Mouse (Mus musculus): ENCODE data around the gene Col17a1.
A peak's percentile ranks its signal among the peaks of the same experiment; 100 is the strongest.

Gene Col17a1

DNA sequence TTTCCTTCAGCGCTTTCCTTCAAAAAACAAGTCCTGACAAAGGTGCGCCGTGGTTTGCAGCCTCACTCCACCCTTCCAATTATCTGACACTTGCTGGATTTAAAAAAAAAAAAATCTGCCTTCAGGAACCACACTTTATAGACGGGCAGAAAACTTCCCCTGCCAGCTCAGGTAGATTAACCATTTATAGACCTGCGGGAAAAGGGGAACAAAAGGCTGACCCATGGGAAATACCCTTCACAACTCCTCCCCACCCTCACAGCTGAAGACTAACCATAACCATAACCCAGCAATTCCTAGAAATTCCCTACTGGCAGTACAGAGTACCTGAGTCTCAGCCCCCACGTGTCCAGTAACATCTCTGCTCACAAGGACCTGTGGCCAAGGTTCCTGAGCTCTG is at the start of gene Col17a1:
TSS of gene Col17a1 (minus strand) at position 101 of the 400 bp plus-strand sequence.
- no peak for DNase-seq (ENCODE audit: low spot score in 2 of 2)

DNA sequence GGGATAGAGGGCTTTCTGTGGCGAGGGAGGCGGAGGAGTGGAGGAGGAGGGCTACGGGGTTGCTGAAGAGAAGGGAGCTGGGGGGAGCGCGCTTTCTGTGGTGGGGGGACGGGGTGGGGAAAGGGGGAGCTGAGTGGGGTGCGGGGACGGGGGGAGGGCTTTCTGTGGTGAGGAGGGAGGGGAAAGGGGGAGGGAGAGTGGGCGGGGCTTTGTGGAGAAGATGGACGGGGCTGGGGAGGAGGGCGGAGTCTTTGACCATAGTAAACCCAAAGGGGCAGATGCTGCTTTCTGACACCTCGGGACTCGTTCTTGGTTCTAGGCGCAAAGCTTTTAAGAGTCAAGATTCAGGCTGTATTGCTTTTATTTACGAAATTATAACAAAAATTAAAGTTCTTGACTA is 40.0 kb upstream of the Col17a1 start:
- DNase-seq (ENCODE audit: low spot score in 2 of 2), result peak in 1 of 2 experiments; percentile 45

DNA sequence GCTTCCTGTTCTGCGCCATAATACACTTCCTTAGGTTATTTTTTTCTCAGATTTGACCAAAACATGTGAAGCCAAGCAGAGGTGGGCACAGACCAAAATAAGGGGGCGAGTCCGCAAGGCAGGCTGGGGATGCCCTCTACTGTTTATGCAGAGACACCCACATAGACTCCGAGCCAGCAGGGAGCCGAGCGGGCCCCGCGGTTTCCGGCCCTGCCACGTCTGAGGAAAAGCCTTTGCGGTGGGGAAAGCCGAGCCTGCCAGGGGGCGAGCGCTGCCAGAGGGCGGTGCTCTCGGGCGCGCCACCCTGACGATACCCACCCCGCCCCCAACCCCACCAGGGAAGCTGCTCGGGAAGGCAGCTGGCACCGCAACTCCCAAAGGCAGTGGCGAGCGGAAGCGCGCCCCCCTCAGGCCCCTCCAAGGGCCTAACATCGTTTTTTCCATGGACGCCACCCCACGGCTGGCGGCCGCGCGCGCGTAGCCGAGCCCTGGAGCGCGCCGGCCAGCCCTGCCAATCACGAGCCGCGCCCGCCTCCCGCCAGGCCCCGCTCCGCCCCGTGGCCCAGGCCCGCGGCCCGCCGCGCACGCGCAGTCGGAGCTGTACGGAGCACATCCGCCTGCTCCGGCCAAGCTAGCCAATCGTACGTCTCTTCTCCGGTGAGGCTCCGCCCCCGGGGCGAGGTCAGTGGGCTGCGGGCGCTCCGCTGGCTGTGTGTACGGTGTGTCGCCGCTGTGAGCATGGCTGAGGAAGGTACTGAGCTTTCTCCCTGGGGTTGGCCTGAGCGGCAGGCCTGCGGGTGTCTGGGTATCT is 39.4 kb upstream of the Col17a1 start, which contains the start of gene Sfr1:
TSS of gene Sfr1 (plus strand) at position 612 of the 811 bp plus-strand sequence.
- peak; percentile 94 to 99 for DNase-seq (ENCODE audit: low spot score in 2 of 2)

DNA sequence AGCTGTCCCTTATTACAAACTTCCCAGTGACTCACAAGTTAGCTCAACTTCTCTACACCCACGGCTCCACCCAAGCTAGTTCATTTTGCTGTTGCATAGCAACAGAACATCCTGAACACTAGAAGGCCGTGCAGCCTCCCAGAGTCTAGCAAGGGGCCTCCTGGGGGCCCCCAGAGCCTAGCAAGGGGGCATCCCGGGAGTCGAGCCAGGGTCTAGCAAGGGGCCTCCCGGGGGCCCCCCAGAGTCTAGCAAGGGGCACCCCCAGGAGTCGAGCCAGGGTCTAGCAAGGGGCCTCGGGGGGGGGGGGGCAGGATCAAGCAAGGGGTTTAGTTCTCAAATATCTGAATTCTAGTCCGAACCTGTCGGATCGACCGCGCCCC is 38.8 kb upstream of the Col17a1 start:
- DNase-seq (ENCODE audit: low spot score in 2 of 2), result peak; percentile 64 to 67

DNA sequence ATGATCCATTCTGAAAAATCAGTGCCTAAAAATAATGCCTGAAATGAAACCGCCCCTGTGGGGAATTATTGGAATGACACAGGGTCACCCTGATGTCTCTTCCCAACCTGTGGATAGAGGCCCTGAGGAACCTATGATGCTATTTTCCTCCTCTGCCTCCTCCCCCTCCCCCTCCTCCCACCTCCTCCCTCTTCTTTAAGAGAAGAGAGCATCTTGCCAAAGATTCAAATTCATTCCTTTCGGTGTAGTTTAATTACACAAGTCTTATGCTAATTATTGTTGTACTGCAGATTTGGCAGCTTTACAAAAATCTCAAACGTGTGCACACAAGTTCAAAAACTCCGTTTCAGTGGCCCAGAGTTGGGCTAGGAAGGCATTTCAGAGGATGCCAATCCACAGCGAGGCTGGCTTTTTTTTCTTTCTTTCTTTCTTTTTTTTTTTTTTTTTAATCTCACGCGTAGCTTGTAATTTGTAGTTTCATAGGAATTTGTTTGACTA is 33.8 kb upstream of the Col17a1 start:
- DNase-seq (ENCODE audit: low spot score in 2 of 2), result no peak

DNA sequence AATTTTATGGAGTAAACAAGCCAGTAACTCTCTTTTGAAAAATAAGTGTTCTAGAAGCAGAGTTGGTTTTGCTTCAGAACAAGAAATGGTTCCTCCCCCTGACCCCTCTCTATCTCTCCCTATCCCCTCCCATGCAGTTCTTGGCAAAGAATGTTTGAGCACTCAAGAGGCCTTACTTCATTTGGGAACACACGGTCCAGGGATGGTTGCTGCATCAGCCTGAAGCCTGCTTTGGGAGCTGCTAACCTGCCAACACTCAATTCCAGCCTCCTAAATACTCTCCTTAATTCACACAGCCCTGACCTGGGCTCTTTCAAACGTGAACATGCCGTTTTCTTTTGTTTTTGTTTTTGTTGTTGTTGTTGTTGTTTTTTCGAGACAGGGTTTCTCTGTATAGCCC is 33.0 kb upstream of the Col17a1 start:
- DNase-seq (ENCODE audit: low spot score in 2 of 2), result no peak

DNA sequence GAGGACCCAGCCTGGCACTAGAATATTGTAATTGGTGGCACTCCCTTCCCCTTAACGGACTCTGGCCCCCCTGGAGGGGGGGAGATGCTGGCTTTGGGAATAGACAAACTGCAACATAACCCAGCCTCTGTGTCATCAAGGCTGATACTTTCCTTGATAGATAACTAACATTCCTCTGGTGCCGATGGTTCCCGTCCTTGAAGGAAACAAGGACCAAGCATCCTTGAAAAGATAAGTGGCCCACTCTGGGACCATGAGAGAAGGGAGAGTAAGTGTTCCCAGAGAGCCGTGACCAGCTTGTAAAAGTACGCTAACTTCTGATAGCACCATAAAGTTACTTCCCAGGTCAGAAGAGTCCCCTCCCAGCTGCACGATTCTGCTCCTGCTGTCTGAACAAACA is 30.6 kb upstream of the Col17a1 start:
- DNase-seq (ENCODE audit: low spot score in 2 of 2), result no peak

DNA sequence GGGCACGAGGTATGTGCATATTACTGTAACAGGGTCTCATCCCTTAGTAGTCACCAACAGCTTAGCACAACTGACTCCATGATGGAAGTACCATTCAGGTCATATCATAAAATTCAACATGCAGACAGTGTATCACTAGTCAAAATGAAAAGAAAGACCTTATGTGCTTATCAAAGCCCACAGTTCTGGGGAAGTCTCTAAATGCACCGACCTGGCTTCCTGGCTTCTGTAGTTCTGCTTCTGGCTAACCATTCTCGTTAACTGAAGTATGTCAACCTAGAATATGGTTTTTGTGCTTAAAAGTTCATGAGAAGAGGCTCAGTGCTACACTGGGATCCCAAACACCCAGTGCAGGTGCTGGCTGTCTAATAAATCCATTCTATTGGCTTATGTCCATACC is 27.3 kb upstream of the Col17a1 start:
- DNase-seq (ENCODE audit: low spot score in 2 of 2), result no peak

DNA sequence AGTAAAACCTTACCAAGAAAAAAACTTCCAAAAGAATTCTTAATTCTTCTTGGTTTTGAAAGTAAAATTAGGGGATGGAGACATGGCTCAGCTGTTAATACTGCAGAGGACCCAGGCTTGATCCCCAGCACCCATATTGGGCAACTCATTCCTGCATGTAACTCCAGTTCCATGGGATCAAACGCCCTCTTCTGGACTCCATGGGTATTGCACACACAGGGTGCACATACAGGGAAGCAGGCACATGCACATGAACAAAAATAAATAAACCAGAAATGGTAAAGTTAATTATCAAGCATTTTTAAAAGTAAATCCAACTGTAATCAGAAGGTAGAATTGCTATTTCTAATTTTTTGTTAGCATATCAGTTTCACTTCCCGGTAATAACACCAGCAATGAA is 24.2 kb upstream of the Col17a1 start:
- no peak for DNase-seq (ENCODE audit: low spot score in 2 of 2)

DNA sequence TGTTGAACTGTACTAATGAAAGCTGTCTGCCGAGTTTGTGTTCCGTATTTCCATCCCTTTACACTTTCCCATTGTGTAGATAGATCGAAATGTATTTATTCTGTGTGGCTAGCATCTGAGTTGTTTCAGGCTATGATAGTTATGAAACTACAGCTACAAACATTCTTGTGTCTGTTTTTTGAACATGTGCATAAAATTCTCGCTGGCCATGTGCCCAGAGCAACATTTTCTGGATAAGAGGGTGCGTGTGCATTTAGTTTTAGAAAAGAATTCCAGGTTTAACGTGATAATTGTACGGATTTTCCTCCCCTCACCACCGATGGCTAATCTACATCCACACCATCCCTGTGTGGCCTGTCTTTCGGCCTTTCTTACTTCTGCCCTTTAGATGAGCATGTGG is 21.6 kb upstream of the Col17a1 start:
- DNase-seq (ENCODE audit: low spot score in 2 of 2), result no peak

DNA sequence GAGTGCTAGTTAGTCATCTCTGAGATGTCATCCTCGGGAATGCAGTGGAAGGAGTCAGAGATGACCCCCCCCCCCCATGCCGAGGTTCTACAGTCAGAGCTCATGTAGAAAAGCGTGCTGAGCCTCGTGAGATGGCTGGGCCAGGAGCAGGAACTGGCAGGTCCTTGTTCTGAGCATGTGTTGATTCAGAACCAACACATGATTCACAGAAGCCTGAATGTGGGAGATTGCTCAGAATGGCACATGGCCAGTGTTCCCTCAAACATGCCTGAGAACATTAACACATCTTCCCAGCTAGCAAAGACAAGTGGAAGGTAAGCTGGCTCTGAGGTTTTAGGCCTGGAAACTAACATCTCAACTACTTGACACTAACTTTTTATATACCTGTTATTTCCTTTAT is 18.5 kb upstream of the Col17a1 start:
- DNase-seq (ENCODE audit: low spot score in 2 of 2), result no peak

DNA sequence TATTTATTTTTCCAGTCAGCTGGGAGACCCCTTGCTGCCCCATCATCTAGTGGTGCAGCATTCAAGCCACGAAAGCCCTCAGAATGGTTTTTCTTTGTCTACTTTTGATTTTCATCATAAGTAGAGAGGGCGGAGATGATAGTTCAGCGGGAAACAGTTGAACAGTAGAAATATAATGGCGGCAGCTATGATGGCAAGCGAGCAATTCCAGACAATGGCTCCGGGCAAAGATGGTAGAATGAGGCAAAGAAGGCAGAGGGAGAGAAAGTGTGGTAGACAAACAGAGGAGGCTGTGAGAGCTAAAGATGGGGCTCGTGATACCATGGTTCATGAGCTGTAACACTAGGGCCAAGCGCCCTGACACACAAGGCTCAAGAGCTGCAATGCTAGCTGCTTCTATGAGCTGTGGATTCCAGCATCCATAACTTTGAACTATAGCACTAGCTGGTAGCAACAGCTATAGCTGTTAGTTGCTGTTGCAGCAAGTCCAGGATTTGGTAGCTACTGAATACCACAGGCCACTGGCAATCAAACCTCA is 13.9 kb upstream of the Col17a1 start:
- no peak for DNase-seq (ENCODE audit: low spot score in 2 of 2)

DNA sequence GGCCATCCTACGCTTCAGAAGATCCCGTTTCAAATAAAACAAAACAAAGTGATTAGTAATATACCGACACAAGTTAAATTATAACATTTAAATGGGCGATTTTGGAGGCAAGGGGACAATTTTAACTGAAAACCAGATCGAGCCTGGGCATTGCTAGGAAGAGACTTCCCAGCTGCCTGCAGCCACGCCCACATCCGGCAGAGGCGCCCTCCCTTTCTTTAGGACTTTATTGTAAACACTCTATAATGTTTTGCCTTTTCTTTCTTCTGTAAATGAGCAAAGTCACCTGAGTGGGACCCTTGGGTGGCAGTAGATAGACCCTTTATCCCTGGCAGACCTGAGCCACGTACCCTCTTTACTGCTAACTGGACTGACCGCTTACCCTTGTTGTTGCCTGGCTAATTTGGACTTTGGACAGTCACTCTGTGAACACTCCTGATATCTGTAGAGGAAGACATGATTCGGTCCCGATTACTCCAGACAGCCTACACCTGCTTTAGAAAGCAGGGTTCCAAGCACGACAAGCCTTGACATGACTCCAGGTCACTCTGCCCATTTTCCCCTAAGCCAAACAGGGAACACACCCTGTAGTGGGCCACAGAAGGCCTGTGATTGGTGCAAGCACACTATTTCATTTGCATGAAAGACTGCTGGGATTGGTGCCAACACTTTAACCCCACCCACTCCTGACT is 13.3 kb upstream of the Col17a1 start:
- DNase-seq (ENCODE audit: low spot score in 2 of 2), result no peak

DNA sequence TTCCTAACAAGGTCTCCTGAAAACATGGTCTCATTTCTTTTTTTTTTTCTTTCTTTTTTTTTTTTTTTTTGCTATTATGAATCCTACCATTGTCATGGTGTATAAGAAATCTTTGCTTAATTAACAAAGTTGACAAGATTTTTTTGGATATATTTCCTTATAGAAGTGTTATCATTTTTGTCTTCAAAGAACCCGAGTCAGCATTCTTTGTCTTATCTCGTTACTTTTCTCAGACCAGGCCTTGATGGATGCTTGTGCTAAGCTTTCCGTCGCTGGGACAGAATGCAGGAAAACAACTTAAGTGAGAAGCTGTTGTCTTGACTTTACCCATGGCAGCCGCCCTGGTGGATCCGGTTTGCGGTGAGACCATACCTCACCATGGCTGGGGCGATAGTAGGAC is 8.6 kb upstream of the Col17a1 start:
- DNase-seq (ENCODE audit: low spot score in 2 of 2), result no peak

DNA sequence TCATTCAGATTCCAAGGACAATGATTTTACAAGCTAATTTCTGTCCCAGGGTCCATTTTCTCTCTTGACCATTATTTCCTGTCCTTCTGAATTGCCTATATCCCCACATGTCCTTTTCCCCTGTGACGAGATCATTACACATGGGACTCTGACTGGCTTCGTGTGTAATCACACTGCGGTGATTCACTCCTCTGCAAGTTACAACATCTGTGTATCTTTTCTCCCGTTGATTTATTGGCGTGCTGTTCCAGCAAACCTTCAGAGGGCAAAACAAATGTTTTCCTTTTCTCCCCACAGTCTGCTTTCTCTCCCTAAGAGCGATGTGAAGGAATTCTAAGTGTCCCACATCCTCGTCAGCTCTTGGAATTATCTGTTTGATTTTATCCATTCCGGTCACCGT is 7.8 kb upstream of the Col17a1 start:
- peak; percentile 30 to 57 for DNase-seq (ENCODE audit: low spot score in 2 of 2)

DNA sequence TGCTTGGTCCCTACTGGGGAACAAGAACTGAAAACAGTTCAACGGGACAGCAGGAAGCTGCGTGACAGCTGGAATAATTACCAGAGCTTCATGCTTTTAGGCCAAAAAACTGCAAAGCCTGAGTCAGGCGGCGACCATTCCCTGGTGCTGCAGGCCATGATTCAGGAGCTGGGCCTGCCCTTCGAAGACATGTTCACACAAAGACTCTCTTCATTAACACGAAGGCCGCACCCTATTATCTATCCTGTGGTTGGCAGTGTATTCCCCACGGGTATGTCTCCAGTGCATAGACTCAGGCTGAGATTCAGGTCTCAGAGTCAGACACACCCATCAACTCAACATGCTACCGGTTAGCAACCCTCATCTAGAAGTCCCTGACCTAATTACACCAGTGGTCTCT is 6.4 kb upstream of the Col17a1 start:
- no peak for DNase-seq (ENCODE audit: low spot score in 2 of 2)

DNA sequence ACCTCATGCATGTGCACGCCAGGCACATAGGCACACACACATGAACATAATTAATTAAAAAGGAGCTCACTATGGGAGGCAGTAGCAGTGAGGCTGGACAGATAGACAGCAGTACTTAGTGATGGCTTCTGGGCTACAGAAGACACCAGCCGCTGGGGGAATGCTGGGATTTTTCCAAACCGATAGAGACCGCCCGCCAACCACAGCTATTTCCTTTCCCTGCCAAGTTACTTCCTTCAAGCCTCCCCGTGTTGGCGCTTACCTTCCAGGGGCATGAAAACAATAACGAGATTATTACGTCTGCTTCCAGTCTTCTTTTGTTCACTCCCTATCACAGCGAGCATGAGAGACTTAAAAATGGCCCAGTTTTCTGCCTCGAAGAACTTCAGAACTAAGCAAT is 5.2 kb upstream of the Col17a1 start:
- no peak for DNase-seq (ENCODE audit: low spot score in 2 of 2)

DNA sequence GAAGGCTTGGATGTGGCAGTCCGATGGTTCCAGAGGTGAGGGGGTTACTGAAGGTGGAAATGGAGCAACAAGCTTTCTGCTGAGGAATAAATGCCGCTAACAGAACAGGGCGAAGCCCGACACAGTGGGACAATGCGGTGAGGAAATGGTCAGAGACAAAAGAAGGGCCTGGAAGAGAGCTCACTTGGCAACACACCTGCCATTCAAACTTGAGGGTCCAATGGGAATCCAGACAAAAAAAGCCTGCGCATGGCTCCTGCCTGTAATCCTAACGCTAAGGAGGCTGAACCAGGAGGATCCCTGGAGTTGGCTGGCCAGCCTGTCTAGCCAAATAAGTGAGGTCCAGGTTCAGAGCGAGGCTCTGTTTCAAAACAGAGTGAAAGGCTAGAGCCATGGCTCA is 4.5 kb upstream of the Col17a1 start:
- DNase-seq (ENCODE audit: low spot score in 2 of 2), result no peak

DNA sequence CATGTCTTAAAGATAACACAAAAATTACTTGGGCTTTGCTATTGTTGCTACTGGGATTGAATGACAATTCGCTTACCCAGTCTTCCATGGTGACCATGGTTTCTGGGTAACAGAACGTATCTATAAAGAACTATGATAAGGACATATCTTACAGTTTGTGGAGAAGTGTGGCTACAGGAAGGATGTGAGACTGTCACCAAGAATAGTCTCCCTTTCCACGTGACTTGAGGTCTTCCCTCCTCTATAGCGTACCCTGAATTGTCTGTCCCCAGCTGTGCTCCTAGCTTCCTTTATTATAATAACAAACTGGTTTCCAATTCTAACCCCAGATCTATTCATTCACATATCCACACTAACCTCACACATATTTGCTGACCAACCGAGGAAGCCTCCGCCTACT is 3.8 kb upstream of the Col17a1 start:
- no peak for DNase-seq (ENCODE audit: low spot score in 2 of 2)

DNA sequence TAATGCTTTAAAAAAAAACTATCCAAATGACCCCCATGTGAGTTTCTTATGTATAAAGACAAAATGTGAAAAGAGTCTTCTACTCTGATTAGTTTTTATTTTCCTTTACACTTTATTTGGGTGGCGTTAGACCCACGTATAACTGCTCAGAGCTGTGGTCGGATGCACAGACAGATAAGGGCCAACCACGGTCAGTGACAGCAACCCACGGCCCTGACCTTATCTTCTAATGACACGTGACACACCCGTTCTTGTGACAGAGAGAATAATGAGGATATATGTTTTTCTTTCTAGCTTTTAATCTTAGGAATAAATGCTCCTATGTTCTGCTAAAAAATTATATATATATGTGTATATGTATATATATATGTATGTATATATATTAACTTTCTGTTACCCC is 2.3 kb downstream of the Col17a1 start:
- no peak for DNase-seq (ENCODE audit: low spot score in 2 of 2)

DNA sequence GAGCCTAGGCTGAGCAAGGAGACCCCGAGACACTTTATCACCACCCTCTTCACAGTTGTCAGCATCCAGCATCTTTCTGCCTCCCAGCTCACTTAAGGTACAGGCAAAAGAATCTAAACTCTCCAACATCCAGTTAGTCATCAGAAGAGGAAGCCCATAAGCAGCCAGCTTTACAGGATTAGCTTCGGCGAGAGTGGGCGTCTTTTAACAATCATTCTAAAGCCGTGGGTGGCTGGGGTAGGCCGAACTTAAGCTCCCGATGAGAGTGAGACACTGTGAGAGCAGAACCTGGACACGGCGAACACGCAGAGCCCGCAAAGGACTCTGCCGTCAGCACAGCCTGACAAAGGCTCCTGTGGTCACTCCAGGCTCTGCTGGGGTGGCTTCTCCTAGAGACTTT is 13.2 kb downstream of the Col17a1 start:
- no peak for DNase-seq (ENCODE audit: low spot score in 2 of 2)

DNA sequence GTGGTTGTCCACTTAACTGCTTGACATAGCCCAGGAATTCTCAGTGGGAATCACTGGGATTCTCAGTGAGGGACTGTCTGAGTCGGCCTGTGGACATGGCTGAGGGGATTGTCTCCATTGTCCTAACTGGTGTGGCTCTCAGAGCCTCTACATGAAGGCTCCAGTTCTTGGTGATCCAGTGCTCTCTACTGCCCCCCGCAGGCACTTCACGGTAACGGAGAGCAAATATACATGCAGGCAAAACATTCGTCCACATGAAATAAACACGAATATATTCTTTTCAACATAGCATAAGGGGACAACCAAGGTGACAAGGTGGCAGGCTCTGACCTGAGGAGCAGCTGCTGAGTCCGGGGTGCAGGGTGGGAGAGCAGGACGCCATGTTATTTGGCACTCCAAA is 17.5 kb downstream of the Col17a1 start:
- DNase-seq (ENCODE audit: low spot score in 2 of 2), result no peak

DNA sequence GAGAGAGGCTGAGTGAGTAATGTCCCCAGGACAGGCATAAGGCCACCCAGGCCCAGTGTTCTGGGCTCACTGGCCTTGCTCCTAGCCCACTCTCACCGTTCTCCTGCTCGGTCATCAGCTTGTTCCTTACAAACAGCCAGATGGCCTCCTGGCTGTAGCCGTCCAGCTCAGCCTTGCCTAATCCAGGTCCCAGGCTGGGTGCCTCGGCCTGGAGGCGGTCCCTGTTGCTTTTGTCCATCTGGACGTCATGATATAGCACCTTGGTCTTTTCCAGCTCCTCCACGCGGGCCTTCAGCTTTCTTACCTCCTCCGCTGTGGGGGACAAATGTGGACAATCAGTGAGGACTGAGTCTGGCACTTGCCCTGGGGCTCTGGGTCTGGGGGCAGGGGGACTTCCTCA is 23.5 kb downstream of the Col17a1 start:
- DNase-seq (ENCODE audit: low spot score in 2 of 2), result no peak
